Mouse (Mus musculus) Patski (cell line): ENCODE measurements at regions not wholly inside any gene's neighbourhood (a gene's known extent, or its start where the extent isn't known, plus 50 kb on each side); places are given as distances from the start of the nearest gene placed in this dataset.

ENCODE experiments used
- ATAC-seq: fragments of 100-300 bp; one replicate; pipeline ENCODE4 v1.8.0; 2021
- CTCF ChIA-PET: fragments of 350-600 bp; sonication (Branson Sonifier 250); formaldehyde crosslinking; loops from one replicate; lab custom pipeline; 2022; ENCODE audit warnings: inconsistent platforms; lab: Charles Lee
- POLR2A ChIA-PET: fragments of 350-600 bp; sonication (Branson Sonifier 250); formaldehyde crosslinking; loops from one replicate; lab custom pipeline; 2022; ENCODE audit warnings: antibody characterized with exemption, inconsistent platforms; lab: Charles Lee
- DNase-seq: peaks from one replicate; pipeline ENCODE4 v3.0.0-alpha.2; 2011; ENCODE audit warnings: low read depth, low spot score
- H3K27me3 ChIP-seq: fragments of 371-371 bp; one replicate; pipeline ENCODE4 v1.5.1; 2021
- CTCF ChIP-seq: fragments of 100-300 bp; IDR thresholded peaks from one replicate; pipeline ENCODE4 v1.5.1; 2021
- in situ Hi-C: fragments of 300-500 bp; cut with MboI; formaldehyde crosslinking; loops from 3 replicates; pipeline ENCODE4 v1.11.1; 2018; ENCODE audit warnings: low pct_unique_long_range_greater_than_20kb, mixed read lengths

DNA sequence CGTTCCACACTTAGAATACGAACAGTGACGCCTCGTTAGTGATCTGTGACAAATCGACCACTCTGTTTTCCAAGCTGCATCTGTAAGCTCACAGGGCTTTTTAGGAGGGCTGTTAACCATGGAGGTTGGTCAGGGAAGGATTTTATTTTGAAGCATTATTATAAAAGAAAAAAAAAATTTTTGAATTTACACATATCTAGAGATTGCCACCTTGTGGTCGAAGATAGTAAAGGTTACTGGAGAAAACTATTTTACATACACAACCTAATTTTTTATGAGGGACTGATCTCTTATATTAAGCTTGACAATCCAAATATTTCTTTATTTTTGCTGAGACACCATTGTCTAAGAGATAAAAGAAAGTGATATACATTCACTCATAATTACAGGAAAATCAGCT, 937.2 kb downstream of the Sorcs1 start:
- peak; percentile 28 for TF ChIP-seq CTCF
- CTCF ChIA-PET: interaction anchor here (0.9 to 1.5 kb wide), 2 partner anchors 8 to 14 kb away, joined by 3 read pairs; no protein-coding TSS in a partner anchor
- POLR2A ChIA-PET: interaction anchor here (0.6 kb wide), 1 partner anchor 258 kb away, joined by 3 read pairs; no protein-coding TSS in a partner anchor
- H3K27me3 ChIP-seq: peaks cover 13% of the 10 kb centered on the region
- no peak for ATAC-seq
- in situ Hi-C loops: no loop called here
- DNase-seq: no peak

DNA sequence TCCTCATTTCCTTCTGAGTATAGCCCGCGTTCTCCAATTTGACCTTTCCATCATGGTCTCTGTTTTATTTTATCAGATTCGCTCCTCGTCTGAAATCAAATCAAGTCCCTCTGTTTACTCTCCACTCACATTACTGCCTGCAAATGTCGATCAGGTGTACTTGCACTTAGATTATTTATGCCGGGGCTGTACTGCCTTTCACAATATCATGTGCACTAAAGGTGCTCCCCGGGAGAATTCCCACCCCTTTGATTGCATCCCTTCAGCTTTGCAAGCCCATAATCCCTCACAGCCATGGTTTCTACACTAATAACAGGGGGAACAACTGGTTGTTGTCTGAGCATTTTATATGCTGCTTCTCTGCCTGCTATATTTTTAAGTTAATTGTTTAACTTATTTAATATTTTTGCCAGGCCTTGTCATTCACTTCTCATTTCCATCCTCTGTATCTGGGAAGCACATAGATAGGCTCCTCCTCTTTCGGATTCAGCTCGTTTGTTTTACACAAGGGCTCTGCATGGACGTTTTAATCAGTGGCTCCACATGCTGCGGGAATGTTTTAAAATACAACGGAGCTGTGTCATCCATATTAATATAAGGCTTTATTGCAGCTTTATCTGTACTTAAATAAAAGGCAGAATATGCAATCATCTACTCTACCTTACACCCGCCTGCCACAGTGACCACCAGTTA, 938.8 kb downstream of the Sorcs1 start:
- ChIA-PET CTCF (interaction anchor here (0.9 kb wide), 1 partner anchor 201 kb away, joined by 4 read pairs; no protein-coding TSS in a partner anchor), POLR2A (no interaction called here)
- ATAC-seq (no peak), DNase-seq (no peak)
- in situ Hi-C loops: no loop called here
- no peak for TF ChIP-seq CTCF
- peaks cover 13% of the 10 kb centered on the region for H3K27me3 ChIP-seq

DNA sequence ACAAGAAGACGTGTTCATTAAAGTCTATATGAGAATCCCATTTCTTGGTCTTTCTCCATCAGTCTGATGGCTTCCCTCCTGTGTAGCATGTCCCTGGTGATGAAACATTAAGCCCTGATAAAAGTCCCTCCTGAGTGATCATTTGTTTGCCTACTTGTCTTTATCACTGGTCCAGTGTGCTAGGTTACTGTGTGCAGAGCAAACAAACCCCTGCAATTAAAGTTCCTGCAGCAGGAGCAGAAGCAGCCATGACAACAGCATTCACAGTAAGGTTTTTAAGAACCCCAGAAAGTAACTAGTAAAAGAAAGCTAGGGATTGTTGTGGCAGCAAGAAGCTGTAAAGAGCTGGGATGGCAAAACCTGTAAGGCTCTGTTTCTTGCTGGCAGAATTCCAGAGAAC, 980.8 kb downstream of the Sorcs1 start:
- POLR2A ChIA-PET: no interaction called here
- in situ Hi-C loops: no loop called here
- DNase-seq: no peak
- H3K27me3 ChIP-seq: no peaks in the 10 kb centered on the region
- CTCF ChIA-PET: no interaction called here
- ATAC-seq: no peak
- no peak for TF ChIP-seq CTCF

DNA sequence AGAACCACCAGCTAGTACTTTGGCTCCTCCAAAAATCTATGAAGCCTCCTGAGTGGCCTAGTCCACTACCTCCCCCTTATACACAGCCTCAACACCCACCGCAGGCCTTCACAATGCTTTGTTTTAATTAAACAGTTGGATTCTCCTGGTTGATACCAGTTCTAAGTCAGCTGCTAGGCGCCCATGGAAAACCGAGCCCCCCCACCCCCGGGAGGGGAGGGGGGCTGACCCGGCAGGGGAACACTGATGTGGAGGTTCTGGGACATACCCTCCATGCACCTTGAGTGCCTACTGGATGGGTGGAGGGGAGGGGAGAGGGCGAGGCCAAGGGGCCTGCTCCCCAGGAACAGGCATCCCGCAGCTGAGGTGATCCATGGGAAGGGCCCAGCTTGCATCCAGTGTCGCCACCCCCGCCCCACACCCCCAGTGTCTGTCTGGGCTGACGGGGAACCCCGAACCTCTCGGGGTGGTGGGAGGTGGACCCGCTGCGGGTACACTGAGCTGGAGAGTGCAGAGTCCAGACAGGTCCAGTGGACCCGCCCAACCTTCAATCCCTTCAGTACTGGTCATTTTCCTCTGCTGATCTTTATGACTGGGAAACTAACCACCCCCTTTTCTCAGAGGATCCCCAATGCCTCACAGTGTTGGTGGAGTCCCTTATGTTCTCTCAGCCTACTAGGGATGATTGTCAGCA, 992.7 kb downstream of the Sorcs1 start:
- TF ChIP-seq CTCF: no peak
- no peak for DNase-seq
- in situ Hi-C loops: no loop called here
- ATAC-seq: no peak
- no peaks in the 10 kb centered on the region for H3K27me3 ChIP-seq
- CTCF ChIA-PET: no interaction called here
- POLR2A ChIA-PET: no interaction called here

DNA sequence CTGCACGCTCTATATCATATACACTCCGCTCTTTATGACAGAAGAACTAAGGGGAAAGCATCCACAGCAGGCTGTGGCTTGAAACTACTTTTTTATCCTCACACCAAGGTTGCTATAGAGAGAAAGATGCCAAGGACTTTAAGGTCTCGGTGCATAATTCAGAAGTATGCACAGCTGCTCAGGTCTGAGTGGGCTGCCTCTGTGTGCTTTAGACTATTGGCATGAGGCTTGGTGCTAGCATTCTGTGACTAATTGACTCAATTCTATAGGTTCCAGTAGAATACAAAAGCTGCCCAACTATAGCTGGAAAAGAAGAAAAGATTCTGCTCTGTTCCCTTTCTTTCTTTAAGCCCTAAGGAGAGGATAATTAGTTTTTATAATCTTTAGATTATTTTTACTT, 997.2 kb downstream of the Sorcs1 start:
- CTCF ChIA-PET: interaction anchor here (1.5 kb wide), 1 partner anchor 10 kb away, joined by 5 read pairs; no protein-coding TSS in a partner anchor
- POLR2A ChIA-PET: no interaction called here
- ATAC-seq (no peak), DNase-seq (no peak)
- in situ Hi-C loops: no loop called here
- TF ChIP-seq CTCF: no peak
- H3K27me3 ChIP-seq: peaks cover 7% of the 10 kb centered on the region

DNA sequence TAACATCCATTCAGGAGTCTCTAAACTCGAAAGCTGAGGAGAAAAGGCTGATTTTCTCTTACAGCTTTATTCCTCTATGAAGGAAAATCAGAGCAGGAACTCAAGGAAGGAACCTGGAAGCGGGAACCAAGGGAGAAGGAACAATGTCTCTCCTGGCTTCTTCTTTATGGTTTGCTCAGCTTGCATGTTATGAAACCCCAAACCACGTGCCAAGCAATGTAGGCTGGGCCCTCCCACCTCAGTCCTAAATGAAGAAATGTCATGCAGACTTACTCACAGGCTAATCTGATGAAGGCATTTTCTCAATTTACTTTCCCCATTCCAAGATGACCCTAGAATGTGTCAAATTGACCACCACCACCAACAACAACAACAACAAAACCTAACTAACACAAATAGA, 998.4 kb downstream of the Sorcs1 start:
- ChIA-PET CTCF (interaction anchor here (1.5 kb wide), 1 partner anchor 12 kb away, joined by 5 read pairs; no protein-coding TSS in a partner anchor), POLR2A (no interaction called here)
- no peak for ATAC-seq
- in situ Hi-C loops: no loop called here
- H3K27me3 ChIP-seq: peaks cover 7% of the 10 kb centered on the region
- no peak for DNase-seq
- no peak for TF ChIP-seq CTCF

DNA sequence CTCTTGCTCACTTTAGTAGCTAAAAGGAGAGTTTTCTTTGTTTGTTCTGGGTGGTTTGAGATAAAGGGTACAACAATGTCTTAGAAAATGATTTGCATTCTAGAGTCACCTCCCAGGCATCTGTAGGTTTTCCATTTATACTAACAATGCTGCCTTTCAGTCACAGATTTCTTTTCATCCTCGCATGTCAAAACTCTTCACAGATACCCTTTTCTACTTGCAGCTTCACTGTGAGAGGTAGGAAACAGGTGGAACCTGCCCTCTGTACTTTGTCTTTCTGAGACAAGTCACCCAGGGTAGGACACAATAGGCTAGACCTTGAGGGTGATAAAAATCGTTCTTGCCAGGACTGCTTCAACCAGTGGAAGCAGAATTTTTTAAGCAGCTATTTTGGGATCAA, 1002.5 kb downstream of the Sorcs1 start:
- POLR2A ChIA-PET: no interaction called here
- peaks cover 7% of the 10 kb centered on the region for H3K27me3 ChIP-seq
- ATAC-seq: no peak
- in situ Hi-C loops: no loop called here
- no peak for DNase-seq
- CTCF ChIA-PET: no interaction called here
- TF ChIP-seq CTCF: no peak

DNA sequence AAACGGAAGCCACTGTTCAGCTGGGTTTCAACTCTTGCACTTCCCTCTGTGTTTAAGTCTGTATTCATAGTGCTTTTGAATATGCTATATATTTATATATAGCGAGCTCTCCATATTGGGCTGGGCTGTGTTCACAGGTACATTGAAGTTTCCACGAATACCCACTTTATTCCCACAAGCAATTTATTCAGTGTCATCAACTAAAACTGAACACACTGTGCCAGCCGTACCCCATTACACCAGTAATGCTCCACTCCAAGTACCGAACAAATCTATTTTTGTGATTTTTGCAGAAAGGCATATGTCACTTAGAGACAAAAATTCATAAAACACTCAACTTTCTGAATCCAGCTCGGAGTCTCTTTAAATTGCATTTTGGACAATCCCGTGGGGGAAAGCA, 1048.5 kb downstream of the Sorcs1 start:
- TF ChIP-seq CTCF: no peak
- ChIA-PET POLR2A (no interaction called here), CTCF (no interaction called here)
- H3K27me3 ChIP-seq: peaks cover 9% of the 10 kb centered on the region
- DNase-seq: no peak
- ATAC-seq: no peak
- in situ Hi-C loops: no loop called here

DNA sequence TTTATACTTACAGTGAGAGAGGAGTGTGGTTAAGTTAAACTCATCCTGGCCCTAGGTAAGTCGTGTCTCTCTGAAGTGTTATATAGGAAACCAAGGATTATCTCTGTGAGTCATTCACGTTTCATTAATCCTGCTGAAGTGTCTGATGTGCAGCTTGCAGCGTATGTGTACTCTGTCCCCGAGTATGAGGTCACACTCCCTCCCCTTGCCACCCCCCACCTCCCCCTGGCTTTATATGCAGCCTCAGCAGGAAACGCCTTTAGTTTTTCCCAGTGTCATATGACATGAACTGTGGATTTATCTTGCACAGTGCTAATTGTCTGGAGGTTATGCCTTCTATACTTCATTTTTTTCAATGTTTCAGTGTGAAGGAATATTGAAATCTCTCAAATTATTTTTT, 1058.5 kb downstream of the Sorcs1 start:
- CTCF ChIA-PET: no interaction called here
- no peak for TF ChIP-seq CTCF
- in situ Hi-C loops: no loop called here
- POLR2A ChIA-PET: interaction anchor here (0.6 kb wide), 1 partner anchor 91 kb away, joined by 3 read pairs; no protein-coding TSS in a partner anchor
- ATAC-seq: no peak
- peaks cover 8% of the 10 kb centered on the region for H3K27me3 ChIP-seq
- DNase-seq: no peak

DNA sequence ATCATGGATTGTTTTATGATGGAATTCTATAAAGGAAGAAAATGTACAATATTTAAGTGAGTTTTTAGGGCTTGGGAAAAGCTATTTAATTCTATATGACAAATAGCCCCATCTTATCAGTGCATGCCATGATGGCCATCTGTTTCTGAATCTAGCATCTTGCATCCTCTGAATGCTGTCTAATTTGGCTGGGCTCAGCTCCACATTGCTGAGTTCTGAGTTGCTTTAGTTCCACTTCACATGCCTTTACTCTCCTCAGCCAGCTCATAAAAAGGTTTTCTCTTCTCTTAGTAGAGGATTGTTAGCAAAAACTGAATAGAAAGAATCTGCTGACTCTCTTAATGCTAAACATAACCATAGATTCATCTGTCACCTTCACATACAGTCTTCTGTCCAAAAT, 1063.4 kb downstream of the Sorcs1 start:
- H3K27me3 ChIP-seq: peaks cover 8% of the 10 kb centered on the region
- DNase-seq (no peak), ATAC-seq (no peak)
- POLR2A ChIA-PET: interaction anchor here (1.0 kb wide), 1 partner anchor 36 kb away, joined by 3 read pairs; no protein-coding TSS in a partner anchor
- CTCF ChIA-PET: interaction anchor here (0.7 kb wide), 1 partner anchor 14 kb away, joined by 3 read pairs; no protein-coding TSS in a partner anchor
- no peak for TF ChIP-seq CTCF
- in situ Hi-C loops: no loop called here
